Mouse (Mus musculus) gastrocnemius, postnatal 4 days (tissue): ENCODE measurements at regions not wholly inside any gene's neighbourhood (a gene's known extent, or its start where the extent isn't known, plus 50 kb on each side); places are given as distances from the start of the nearest gene placed in this dataset.

ENCODE experiments used
- DNase-seq, 2 experiments: peaks; one replicate each; pipeline ENCODE4 v3.0.0; 2021 to 2022; ENCODE audit warnings: low spot score in 2 of 2, mixed read lengths in 2 of 2

- DNase-seq = no peak
Observed at GRCm38 (mm10) chr8:40152451-40152850, 522.4 kb upstream of the Adam24 start.

- no peak for DNase-seq
Observed at GRCm38 (mm10) chr8:40186715-40187583, 487.9 kb upstream of the Adam24 start.

DNA sequence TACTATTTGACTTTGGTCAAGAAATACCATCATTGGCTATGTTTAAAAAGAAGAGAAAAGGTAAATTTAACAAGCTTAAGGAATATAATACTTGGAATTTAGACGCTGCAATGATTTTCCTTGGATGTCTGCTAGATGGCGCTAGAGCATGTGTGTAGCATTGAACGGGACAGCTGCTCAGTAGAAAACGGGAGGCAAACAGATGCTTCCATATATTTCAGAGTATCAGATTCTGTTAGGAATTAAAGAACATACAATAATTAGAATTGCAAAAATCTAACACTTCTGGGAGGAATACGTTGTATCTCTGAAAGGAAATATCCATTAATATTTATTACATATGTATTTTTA is 487.3 kb upstream of the Adam24 start:
- DNase-seq = no peak

DNA sequence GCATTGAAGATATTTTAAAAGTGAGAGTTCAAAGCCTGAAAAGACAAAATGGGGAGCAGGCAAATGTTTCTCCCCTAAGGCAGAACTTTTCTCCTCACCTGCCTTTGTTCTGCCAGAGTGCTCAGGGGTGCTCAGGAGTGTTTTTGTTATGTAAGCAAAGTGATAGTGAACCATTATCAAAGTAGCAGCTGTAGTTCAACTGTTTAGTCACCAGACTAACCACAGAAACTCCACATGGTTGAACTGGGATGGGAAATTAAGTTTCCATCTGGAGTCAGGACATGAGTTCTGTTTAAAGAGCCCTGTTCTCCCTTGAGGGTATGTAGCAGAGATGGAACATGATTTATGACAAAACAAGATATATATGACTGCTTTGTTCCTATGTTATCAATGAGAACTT is 482.6 kb upstream of the Adam24 start:
- no peak for DNase-seq

GRCm38 (mm10) chr8:40193148-40193547 is 481.7 kb upstream of the Adam24 start:
- DNase-seq = no peak

GRCm38 (mm10) chr8:40210871-40211270 is 464.0 kb upstream of the Adam24 start:
- DNase-seq = no peak

GRCm38 (mm10) chr8:40223521-40223920 is 451.4 kb upstream of the Adam24 start:
- no peak for DNase-seq

DNA sequence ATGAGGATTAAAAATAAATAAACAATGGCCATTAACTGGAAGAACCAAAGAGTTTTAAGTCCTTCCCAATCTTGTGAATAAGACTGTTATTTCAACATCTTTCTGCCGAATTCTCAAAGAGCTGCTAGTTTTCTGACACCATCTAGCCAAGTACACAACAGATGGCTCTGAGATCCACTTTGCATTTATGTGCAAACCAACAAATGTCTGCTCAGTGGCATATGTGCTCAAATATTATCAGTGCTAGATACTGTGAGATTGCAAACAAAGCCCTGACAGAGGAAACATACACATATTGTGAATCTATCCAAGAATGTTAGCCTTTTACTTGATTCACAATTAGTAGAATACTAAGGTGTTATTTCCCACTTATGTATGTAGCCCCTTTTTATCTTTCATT is 447.6 kb upstream of the Adam24 start:
- no peak for DNase-seq
